Mouse (Mus musculus) gastrocnemius, adult 8-10 months (tissue): ENCODE measurements around the gene Tmem125. TPM values are rescaled to one million over a fixed set of nuclear protein-coding genes. Genes with fewer than 3 reads are reported as not detected.

Experiments used
- total RNA-seq, 4 experiments: library from RNA; stranded (reverse); gene quantifications; 2 replicates each; pipeline ENCODE4 v1.2.4; 2022

The Tmem125 gene
- total RNA-seq, 4 experiments from 2014 or later, result not detected

Other genes with a start within 250 kb of the Tmem125 start
- 1 to 10 TPM; 4.8 to 6.8 (median 5.5) TPM for gene Szt2, start 134.8 kb downstream of the Tmem125 start, total RNA-seq
- gene Med8, start 134.7 kb downstream of the Tmem125 start, total RNA-seq, result 10 to 100 TPM; 34.8 to 41.7 (median 38.3) TPM
- gene Elovl1, start 116.0 kb downstream of the Tmem125 start, total RNA-seq, result 1 to 10 TPM; 2.9 to 5.7 (median 4.3) TPM
- under 1 TPM in 1 of 4 experiments, not detected in 3; 0.20 TPM for gene Cdc20, start 106.7 kb downstream of the Tmem125 start, total RNA-seq
- not detected for gene Mpl, start 86.5 kb downstream of the Tmem125 start, total RNA-seq
- gene Tie1, start 54.0 kb downstream of the Tmem125 start, total RNA-seq, result 10 to 100 TPM in 2 of 4 experiments, 1 to 10 TPM in 2; 9.0 to 13.3 (median 10.2) TPM
- gene 2610528J11Rik, start 17.0 kb downstream of the Tmem125 start, total RNA-seq, result not detected
- not detected for gene Cfap57, start 76.7 kb upstream of the Tmem125 start, total RNA-seq
- 10 to 100 TPM; 22.3 to 30.7 (median 25.1) TPM for gene Ebna1bp2, start 76.8 kb upstream of the Tmem125 start, total RNA-seq
- not detected for gene Olfr62, start 114.9 kb upstream of the Tmem125 start, total RNA-seq
- not detected for gene Olfr1342, start 148.7 kb upstream of the Tmem125 start, total RNA-seq
- not detected for gene Olfr1341, start 159.5 kb upstream of the Tmem125 start, total RNA-seq
- not detected for gene Olfr1340, start 176.1 kb upstream of the Tmem125 start, total RNA-seq
- not detected for gene Olfr1339, start 188.1 kb upstream of the Tmem125 start, total RNA-seq
- gene Olfr1338, start 214.7 kb upstream of the Tmem125 start, total RNA-seq, result not detected
- gene Olfr1337, start 238.5 kb upstream of the Tmem125 start, total RNA-seq, result not detected